Mouse (Mus musculus) MEL-GATA-1-ER (cell line): ENCODE measurements around the gene Sstr4.

Experiments
- DNase-seq: peaks from one replicate; pipeline ENCODE4 v3.0.0-alpha.2; 2012; ENCODE audit warnings: low read depth; ENCODE audit errors: extremely low read depth

Sstr4 gene

GRCm38 (mm10) chr2:148395131-148396051 lies at the start of gene Sstr4:
TSS of gene Sstr4 (plus strand) at chr2:148395344.
- DNase-seq = no peak

GRCm38 (mm10) chr2:148345373-148345772 lies 49.8 kb upstream of the Sstr4 start:
- DNase-seq = no peak

GRCm38 (mm10) chr2:148346976-148347375 lies 48.2 kb upstream of the Sstr4 start:
- DNase-seq = no peak

- DNase-seq = no peak
These were observed 45.4 kb upstream of the Sstr4 start for GRCm38 (mm10) chr2:148349509-148350307.

DNA sequence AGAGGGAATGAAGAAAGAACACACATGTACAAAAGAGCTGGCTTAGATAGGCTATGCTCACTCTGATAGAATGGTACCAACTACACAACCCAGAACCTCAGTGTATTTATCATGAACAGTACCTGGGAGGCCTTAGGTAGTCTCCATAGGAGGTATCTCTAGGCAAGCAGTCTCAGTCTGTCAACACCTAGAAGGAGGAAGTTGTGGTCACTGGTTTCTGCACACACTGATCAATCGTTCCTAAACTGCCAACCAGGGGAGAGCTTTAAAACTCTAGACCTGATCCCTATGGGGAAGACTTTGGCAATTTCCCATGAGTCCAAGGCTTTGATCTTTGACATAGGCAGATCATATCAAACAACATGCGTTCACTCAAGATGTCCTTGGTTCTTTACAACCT lies 44.7 kb upstream of the Sstr4 start:
- DNase-seq = no peak

DNA sequence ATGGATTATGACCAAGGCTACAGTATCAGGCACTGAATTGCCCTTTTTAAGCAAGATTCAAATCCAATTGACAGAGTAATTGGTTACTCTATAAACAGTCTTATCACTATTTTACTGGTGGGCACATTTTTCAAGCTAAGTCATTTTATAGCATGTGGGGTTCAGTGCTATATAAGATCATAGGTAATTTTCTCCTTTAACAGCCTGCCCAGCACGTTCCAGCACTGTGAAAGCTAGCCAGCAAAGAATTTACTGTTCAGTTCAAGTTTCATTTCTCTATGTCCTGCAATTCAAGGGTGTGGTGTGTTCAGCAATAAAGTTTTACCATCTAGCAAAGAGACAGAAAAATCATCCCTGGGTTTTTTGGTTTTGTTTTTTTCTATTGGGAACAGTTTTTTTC lies 42.5 kb upstream of the Sstr4 start:
- no peak for DNase-seq

DNA sequence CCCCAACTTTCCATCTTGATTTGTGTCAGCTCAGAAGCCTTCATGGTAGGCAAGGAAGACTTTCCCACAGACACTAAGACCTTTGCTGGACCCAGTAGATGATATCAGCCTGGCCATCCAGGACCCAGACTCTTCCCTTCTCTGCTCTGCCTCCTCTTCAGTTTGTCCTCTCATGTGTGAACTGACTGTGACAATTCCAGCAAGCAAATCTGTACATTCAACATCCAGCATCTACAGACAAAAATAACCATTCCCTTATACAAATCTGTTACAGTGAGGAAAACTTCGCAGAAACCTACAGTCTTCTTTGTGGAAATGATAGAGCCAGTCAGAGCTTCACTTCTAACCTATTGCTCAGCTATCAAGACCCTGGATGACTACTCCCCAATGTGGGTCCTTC lies 38.0 kb upstream of the Sstr4 start:
- DNase-seq = no peak

DNA sequence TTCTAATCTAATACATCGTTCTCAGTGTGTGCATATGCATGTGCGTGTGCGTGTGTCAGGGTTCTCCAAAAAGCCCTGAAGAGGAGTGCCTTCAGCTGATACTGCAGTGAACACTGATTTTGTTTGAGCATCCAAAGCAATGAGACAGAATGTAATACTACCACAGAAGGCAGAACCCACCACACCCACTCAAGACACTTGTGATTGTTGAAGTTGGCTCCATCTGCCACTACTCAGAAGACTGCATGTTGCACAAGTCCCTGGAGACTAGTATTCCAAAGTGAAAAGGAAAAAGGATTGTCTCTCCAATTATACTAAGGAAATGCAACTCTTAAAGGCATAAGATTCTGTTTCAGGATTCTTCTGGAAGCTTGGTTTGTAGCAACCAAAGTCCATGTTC lies 30.6 kb upstream of the Sstr4 start:
- DNase-seq = no peak

GRCm38 (mm10) chr2:148365227-148365626 lies 29.9 kb upstream of the Sstr4 start:
- DNase-seq = no peak

DNA sequence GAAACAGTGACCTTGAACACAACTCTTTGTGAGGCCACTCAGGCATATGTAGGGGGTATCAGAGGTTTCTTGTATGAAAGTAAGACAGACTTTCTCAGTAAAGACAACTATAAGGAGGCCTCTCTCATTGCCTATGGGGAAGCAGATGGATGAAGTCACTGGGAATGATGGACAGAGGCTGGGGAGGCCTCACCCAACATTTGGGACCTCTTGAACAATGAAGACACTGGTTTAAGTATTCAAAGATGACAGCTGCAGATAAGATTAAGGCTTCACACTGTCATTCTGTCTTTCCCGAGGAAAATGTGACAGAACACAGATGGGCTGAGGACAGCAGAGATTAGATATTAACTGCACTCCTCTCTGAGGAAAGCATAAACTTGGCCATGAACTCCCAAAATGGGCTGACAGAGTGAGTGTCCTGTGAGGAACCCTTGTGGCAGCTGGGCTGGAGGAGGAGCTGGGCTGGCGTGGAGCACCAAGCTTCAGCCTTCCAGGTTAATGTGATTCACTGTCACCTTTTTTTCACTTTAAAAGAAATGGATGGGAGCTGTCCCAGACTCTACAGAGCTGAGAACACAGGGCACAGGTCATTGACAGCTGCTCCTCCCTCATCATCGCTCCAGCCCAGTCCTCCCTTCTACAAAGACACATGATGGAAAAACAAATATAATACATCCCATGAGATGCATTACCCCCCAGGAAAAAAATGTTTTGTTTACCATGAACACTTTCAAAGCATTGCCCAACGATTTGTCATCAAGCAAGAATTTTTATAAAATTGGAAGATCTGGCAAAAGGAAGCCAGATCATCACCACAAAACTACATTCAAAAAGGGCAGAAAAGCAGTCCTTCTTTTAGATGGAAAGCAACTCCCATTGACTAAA lies 23.2 kb upstream of the Sstr4 start:
- DNase-seq = no peak

DNA sequence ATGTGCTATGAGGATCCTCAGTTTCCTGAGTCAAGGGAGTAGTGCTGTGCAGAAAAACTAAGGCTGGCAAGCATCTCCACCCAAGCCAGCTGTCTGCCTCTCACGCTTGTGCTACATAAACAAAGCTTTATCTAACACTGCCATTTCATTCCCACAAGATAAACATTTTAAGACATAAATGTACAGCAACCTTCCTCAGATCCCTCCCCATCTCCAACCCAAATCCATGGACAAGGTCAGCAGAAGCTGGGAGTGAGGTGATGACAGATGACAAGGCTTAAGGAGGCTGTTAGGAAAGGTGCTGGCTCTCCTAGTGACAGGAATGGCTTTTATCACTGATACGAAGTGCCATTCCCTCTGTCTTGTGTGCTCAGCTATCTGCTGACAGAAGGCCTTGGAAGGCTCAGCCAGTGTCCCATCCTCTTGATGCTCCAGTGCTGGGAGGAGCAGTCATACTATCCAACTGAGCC lies 21.5 kb upstream of the Sstr4 start:
- no peak for DNase-seq

DNA sequence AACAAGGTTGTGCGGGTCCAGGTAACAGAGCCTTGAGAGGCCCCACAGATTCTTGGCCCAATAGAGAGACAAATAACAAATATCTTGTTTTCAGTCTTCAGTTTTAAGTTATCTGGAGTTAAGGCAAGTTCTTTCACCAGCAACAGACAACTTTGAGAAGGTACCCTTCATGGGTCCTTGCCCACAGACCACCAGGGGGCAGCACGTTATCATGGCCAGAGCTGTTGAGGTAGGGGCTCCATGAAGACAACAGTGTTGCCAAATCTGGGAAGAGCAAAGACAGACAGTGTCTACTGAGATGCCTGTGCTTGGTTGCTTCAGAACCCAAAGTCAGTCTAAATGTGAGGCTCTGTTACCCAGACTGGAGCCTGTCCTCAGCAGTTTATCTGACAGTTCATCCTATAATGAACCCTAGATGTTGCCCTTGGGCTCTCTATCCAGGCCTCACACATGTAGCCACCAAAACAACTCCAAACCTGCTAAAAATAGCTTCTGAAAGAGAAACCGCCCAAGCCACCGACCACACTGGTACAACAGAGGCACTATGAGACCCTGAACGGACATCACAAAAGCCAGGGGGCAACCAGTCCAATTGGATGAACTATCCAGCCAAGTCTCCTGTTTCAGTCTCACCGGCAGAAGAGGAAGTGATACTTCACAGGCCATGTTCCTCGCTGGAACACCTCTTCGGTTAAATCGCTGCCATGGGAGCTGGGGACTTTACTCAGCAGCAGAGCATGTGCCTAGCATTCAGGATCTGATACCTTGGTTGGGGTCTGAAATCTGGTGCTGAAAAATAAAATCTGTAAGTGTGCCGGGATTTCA lies 19.6 kb upstream of the Sstr4 start:
- DNase-seq = no peak

DNA sequence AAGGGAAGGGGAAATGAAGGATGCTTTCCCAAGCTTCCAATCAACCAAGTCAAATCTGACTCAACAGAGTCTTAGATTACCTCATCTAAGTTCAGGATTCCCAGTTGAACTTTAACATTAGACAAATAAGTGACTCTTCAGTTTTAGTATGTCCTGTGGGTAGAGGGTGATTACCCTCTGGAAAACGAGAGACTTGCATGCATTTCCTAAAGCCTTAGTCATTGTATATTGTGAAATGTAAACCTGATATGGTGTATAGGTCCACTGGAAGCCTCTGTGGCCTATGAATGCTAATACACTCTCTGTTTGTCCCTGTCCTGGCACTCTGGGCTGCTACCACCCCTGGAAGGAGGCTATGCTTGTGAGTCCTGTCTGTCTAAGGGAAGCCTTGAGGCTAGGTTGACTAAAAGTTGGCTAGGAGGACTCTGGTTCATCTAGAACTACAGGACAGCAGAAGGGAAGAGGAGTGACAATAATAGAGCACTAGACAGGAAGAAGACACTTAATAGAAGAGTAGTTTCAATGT lies 16.3 kb upstream of the Sstr4 start:
- DNase-seq = no peak

DNA sequence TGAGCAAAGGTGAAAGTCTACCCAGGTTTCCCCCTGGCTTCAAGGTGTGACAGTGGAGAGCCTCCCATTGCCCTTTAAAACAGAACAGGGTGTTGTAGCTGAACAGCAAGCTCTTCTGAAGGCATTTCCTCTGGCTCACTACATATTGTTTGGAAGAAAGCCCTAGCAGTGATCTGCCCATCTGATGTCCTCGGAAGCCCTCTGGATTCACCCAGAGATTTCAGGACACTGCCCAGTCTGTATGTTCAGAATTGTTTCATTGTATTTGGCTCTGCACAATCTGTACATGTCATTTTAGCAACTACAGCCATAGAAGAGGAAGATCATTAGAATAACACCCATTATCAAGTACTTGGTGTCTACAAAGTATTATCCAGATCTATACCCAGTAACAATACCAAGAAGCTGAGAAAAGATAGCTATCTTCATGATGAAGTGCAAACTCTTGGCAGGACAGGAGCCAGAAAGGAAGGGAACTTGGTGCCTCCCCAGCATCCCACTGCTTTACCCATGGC lies 15.2 kb upstream of the Sstr4 start:
- DNase-seq = no peak

DNA sequence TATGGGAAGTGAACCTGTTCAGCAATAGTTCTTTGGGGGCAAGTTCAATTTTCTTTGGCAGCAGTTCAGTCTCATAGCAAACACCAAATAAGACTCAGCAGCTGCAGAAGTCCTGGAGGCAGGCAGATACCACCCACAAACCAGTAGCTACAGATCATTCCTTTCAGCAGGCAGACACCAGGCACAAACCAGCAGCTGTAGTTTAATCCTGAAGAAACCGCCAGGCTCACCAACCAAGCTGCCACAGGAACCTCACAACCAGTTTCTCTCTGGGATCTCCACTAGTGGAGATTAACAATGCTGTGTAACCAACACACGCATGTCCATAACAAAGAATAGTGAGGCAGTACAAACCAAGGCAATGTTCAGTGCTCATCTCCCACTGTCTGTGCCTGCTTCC lies 14.1 kb upstream of the Sstr4 start:
- DNase-seq = no peak

DNA sequence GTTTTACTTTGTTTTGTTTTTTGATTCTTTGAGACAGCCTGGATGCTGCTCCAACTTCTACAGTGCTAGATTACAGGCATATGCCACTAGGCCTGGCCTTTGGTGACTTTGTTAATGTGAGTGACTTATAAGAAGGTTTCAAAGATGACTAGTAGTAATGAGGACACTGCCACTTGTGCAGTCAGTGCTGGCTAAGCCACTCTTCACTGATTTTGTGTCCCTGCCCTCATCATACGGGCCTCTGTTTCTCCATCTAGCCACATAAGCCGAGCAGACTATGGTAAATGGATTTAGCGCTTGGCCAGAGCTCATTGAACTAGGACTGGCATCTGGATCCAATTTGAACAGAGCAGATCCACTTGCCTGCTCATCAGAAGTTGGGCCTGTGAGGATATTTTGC lies 8.7 kb upstream of the Sstr4 start:
- DNase-seq = no peak

DNA sequence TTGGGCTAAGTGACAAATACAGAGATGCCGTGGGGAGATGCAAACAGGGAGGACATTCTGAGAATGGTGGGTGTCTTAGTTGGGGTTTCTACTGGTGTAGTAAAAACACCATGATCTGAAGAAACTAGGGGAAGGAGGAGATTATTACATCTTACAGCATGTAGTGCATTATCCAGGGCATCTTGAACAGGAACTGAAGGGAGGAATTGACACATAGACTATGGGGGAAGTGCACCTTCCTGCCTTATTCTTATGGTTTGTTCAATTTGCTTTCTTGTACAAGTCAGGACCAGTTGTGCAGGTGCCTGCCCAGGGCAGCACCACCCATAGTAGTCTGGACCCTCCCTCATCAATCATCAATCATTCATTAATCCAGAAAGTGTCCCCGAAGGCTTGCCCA lies 8.2 kb upstream of the Sstr4 start:
- no peak for DNase-seq

GRCm38 (mm10) chr2:148387652-148388581 lies 7.2 kb upstream of the Sstr4 start:
- no peak for DNase-seq

DNA sequence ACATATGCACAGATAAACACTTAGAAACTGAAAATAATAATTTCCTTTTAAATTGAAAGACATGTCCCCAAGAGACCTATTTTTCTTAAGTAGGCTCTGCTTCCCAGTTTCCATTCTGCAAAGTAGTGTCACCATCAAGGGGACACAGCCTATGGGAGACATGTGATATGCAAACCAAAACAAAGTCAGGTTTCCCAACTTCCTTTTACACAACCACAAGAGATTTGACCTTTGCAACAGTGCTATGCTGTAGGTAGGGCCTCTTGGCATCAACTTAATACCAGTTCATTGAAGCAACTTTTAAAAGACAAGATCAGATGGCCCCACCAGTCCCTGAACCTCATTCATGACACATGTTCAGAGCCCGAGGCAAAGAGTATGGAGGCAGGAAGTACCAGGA lies 2.0 kb upstream of the Sstr4 start:
- DNase-seq = no peak
